Mouse (Mus musculus) heart, embryonic 11.5 days (tissue): ENCODE data around the gene Tmem120a. TPM values are rescaled to one million over a fixed set of nuclear protein-coding genes. Genes with fewer than 3 reads are reported as not detected.

ENCODE experiments used
- ATAC-seq: fragments of 200-750 bp; cut with Nextera tagmentation; replicated peaks from 2 replicates; pipeline ENCODE4 v1.8.0; 2017; ENCODE audit warnings: moderate library complexity; ENCODE audit not compliant: insufficient number of reproducible peaks, low FRiP score, low TSS enrichment
- H3K27ac ChIP-seq: fragments of 300-500 bp; sonication (generic); 2 replicates; pipeline ENCODE4 v1.5.1; 2014; ENCODE audit warnings: mild to moderate bottlenecking, low read depth, low read length
- H3K27me3 ChIP-seq: fragments of 300-500 bp; sonication (generic); 2 replicates; pipeline ENCODE4 v1.6.1; 2014; ENCODE audit warnings: mild to moderate bottlenecking, low read length, mixed read lengths; ENCODE audit not compliant: control insufficient read depth, insufficient read depth
- H3K36me3 ChIP-seq: fragments of 300-500 bp; sonication (generic); 2 replicates; pipeline ENCODE4 v1.6.1; 2014; ENCODE audit warnings: mild to moderate bottlenecking, low read length, moderate library complexity, mixed read lengths; ENCODE audit not compliant: control insufficient read depth, insufficient read depth
- H3K4me1 ChIP-seq: fragments of 300-500 bp; sonication (generic); 2 replicates; pipeline ENCODE4 v1.6.1; 2014; ENCODE audit warnings: low read length; ENCODE audit not compliant: control insufficient read depth, insufficient read depth
- H3K4me2 ChIP-seq: fragments of 300-500 bp; sonication (generic); 2 replicates; pipeline ENCODE4 v1.6.1; 2014; ENCODE audit warnings: mild to moderate bottlenecking, moderate library complexity
- H3K4me3 ChIP-seq: fragments of 300-500 bp; sonication (generic); 2 replicates; pipeline ENCODE4 v1.5.1; 2014; ENCODE audit warnings: low read depth, low read length
- H3K9ac ChIP-seq: fragments of 300-500 bp; sonication (generic); 2 replicates; pipeline ENCODE4 v1.6.1; 2014; ENCODE audit warnings: mild to moderate bottlenecking, low read depth, low read length, moderate library complexity
- H3K9me3 ChIP-seq: fragments of 300-500 bp; sonication (generic); replicated peaks from 2 replicates; pipeline ENCODE4 v1.6.1; 2016; ENCODE audit warnings: low read length; ENCODE audit not compliant: control insufficient read depth
- WGBS: fragments of 180-500 bp; shearing (Covaris S2); extraction: QIAGEN DNeasy Blood & Tissue Kit; methylation state at CpG from one replicate; pipeline ENCODE4 v1.1.7; 2014; ENCODE audit not compliant: insufficient replicate concordance; 5-methylcytosine and 5-hydroxymethylcytosine counted together
- microRNA-seq: library from miRNA; unstranded; fragments of <30 nt; microRNA quantifications from one replicate; pipeline ENCODE4, GENCODE M21; 2016; ENCODE audit warnings: borderline number of aligned reads
- polyA plus RNA-seq: library from polyadenylated mRNA; unstranded; fragments of >200 nt; fragmentation: Nextera tagmentation; extraction: Ambion mirVana; gene quantifications from 2 replicates; pipeline ENCODE4 v1.2.1, GENCODE M21; 2014

The Tmem120a gene
- polyA plus RNA-seq, 1 experiment from 2014 or later = 34.7 TPM

DNA sequence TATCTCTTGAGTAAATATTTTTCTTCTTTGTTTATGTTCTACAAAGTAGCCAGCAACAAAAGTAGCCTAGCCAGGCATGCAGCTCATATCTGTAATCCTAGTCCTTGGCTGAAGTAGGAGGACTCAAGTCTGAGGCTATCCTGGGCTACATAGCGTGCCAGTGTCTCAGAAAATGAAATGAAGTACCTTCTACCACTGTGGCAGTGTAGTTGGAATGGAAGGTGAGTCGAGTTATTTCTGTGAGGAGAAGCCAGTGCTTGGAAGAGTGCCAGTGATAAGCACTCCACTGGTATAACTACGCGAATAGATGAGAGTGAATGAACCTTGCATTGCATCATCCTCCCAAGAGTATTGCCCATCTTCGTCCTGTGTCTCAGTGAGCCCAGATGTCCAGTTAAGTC lies 46.5 kb downstream of the Tmem120a start:
- H3K4me2 ChIP-seq = no peak overlapping the region
- 68% methylated on average over 5 of the region's 5 CpGs for WGBS
- H3K4me3 ChIP-seq = no peak overlapping the region
- H3K27me3 ChIP-seq = no peaks in the 10 kb centered on the region
- no peak for ATAC-seq
- no peak overlapping the region for H3K9ac ChIP-seq
- H3K9me3 ChIP-seq = no peaks in the 10 kb centered on the region
- H3K4me1 ChIP-seq = peaks cover 19% of the 10 kb centered on the region
- H3K27ac ChIP-seq = no peak overlapping the region
- H3K36me3 ChIP-seq = no peaks in the 10 kb centered on the region

DNA sequence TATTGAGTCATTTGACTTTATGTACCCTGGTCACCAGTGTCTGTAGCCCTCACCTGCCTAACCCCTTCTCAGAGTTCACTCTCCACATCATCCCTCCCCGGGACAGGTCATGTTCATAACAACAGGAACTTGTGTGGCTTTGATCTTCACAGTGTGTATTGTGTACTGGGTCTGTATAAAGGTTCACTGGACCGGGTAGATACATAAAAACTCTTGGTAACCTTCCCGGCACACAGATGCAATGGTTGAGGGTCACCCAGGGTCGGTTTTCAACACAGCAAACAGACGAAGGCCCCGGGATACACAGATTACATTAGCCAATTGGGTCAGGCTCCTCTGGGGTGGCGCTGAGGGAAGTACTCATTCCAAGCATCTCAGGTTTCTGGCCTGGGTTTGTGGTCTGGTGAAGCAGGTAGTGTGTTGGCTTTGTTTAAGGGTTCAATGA lies 48.9 kb downstream of the Tmem120a start:
- Histone ChIP-seq H3K36me3 (no peaks in the 10 kb centered on the region), H3K27me3 (no peaks in the 10 kb centered on the region), H3K27ac (no peak overlapping the region), H3K4me2 (no peak overlapping the region), H3K4me3 (no peak overlapping the region), H3K4me1 (peaks cover 4% of the 10 kb centered on the region; the same call in 1 of the 2 replicates), H3K9me3 (no peaks in the 10 kb centered on the region), H3K9ac (no peak overlapping the region)
- 65% methylated on average over 7 of the region's 7 CpGs for WGBS
- ATAC-seq = no peak

DNA sequence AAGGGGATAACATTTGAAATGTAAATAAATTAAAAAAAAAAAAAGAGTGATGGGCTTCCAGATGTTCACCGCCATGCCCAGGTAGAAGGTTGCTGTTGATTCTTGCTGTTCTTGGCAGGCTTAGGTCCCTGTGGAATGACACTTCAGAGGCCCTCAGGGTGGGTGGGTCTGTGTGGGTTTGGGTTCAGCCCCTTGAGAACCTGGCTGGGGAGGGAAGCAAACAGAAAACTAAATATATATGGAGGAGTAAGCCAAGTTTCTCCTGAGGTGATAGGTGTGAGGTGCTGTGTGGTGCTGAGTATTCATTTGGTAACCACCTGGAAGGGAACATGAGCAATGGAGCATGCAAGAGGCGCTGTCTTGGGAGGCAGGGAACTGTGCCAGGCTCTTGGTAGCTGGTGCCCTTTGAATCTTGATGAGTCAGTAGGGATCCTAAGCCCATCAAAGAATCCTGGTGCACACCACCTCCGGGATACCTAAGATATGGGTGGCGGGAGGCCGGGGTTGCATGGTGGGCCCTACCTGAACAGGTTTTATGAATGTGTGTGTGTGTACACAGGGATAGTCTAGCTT lies 50.9 kb downstream of the Tmem120a start:
- no peak for ATAC-seq
- Histone ChIP-seq H3K27ac (no peak overlapping the region), H3K9ac (no peak overlapping the region), H3K9me3 (no peaks in the 10 kb centered on the region), H3K27me3 (no peaks in the 10 kb centered on the region), H3K4me2 (no peak overlapping the region), H3K4me1 (peaks cover 12% of the 10 kb centered on the region), H3K4me3 (no peak overlapping the region), H3K36me3 (no peaks in the 10 kb centered on the region)
- WGBS = 93% methylated on average over 5 of the region's 5 CpGs

DNA sequence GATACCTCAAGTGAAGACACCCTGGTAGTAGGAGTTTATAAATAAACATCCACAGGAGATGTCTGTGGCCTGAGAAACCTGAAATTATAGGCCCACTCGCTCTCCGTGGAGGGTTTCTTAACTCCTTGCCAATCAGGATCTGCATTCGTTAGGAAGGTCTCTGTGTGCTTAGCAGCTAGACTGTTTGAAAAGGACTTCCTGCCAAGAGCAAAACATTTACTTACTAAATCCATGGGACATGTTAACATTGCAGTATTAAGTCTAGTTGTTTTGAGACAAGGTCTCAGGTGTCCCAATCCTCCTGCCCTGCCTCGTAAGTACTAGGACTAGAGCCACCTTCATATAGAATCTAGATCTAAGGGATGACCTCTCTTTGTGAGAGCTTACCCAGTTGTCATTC lies 53.0 kb downstream of the Tmem120a start:
- H3K9ac ChIP-seq = no peak overlapping the region
- no peak overlapping the region for H3K4me2 ChIP-seq
- ATAC-seq = no peak
- no peaks in the 10 kb centered on the region for H3K9me3 ChIP-seq
- H3K4me1 ChIP-seq = peaks cover 15% of the 10 kb centered on the region
- H3K4me3 ChIP-seq = no peak overlapping the region
- 79% methylated on average over 4 of the region's 4 CpGs for WGBS
- H3K36me3 ChIP-seq = no peaks in the 10 kb centered on the region
- no peaks in the 10 kb centered on the region for H3K27me3 ChIP-seq
- no peak overlapping the region for H3K27ac ChIP-seq

DNA sequence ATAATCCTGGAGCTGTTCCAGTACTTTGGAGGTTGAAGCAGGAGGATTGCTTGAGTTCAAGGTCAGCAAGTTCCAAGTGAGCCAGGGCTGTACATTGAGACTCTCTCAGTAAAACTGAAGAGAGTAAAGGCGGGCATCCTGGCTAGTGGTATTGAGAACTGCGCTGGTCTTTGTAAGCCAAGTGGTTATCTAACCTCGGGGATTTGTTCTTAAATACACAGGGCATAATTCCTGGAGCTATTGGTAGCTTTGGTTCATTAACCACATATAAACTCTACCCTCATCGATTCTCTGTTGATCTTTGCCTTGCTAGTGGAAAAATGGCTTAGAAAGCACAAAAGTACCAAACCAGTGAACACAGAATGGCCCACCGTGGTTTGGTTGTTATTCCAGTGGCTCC lies 53.8 kb downstream of the Tmem120a start:
- H3K9ac ChIP-seq = peak overlapping the region; percentile 87; the same call in 1 of the 2 replicates
- H3K27ac ChIP-seq = no peak overlapping the region
- no peaks in the 10 kb centered on the region for H3K9me3 ChIP-seq
- no peak for ATAC-seq
- peak overlapping the region; percentile 85; the same call in 1 of the 2 replicates for H3K4me3 ChIP-seq
- no peaks in the 10 kb centered on the region for H3K27me3 ChIP-seq
- WGBS = 85% methylated on average over 5 of the region's 5 CpGs
- no peaks in the 10 kb centered on the region for H3K36me3 ChIP-seq
- peaks cover 15% of the 10 kb centered on the region for H3K4me1 ChIP-seq
- H3K4me2 ChIP-seq = peak overlapping the region; percentile 97

Small RNAs within 50 kb of the gene (microRNA-seq; reads per million reads assigned to microRNA genes)
- not detected for gene Mir7034

Other genes with a start within 250 kb of the Tmem120a start
- 33.2 and 37.6 TPM in 2 replicates for gene Hip1, start 199.3 kb downstream of the Tmem120a start, polyA plus RNA-seq
- not detected in 2 replicates for gene Ccl26, start 180.9 kb downstream of the Tmem120a start, polyA plus RNA-seq
- 0.93 TPM in 1 of 2 replicates, not detected in the other for gene Ccl24, start 171.4 kb downstream of the Tmem120a start, polyA plus RNA-seq
- gene Rhbdd2, start 111.8 kb downstream of the Tmem120a start, polyA plus RNA-seq = 33.1 and 44.9 TPM in 2 replicates
- 32.4 and 37.4 TPM in 2 replicates for gene Por, start 74.4 kb downstream of the Tmem120a start, polyA plus RNA-seq
- gene Styxl1, start 33.9 kb upstream of the Tmem120a start, polyA plus RNA-seq = 0.28 and 0.42 TPM in 2 replicates
- 955 and 984 TPM in 2 replicates for gene Mdh2, start 34.0 kb upstream of the Tmem120a start, polyA plus RNA-seq
- gene Srrm3, start 62.4 kb upstream of the Tmem120a start, polyA plus RNA-seq = 0.21 TPM in 1 of 2 replicates, not detected in the other
- gene Hspb1, start 143.5 kb upstream of the Tmem120a start, polyA plus RNA-seq = 815 and 827 TPM in 2 replicates
- 103 and 108 TPM in 2 replicates for gene Ywhag, start 190.2 kb upstream of the Tmem120a start, polyA plus RNA-seq
- 0.93 and 2.3 TPM in 2 replicates for gene Ssc4d, start 230.1 kb upstream of the Tmem120a start, polyA plus RNA-seq
- 0.16 TPM in 1 of 2 replicates, not detected in the other for gene Zp3, start 235.7 kb upstream of the Tmem120a start, polyA plus RNA-seq